Mouse (Mus musculus): ENCODE measurements around the gene Dnase2a. TPM values are rescaled to one million over a fixed set of nuclear protein-coding genes. Genes with fewer than 3 reads are reported as not detected.

Gene Dnase2a
- polyA plus RNA-seq, 1 experiment from 2014 or later: 12.9 TPM

GRCm38 (mm10) chr8:84936041-84936961 lies 27.9 kb downstream of the Dnase2a start:
- no peak for DNase-seq (ENCODE audit: low spot score)

- DNase-seq (ENCODE audit: low spot score): peak; percentile 46
Measured at GRCm38 (mm10) chr8:84936962-84937546, 28.7 kb downstream of the Dnase2a start, which contains the start of gene Mast1. Mast1 (minus strand) TSS chr8:84937359.

GRCm38 (mm10) chr8:84937620-84938485 lies 29.5 kb downstream of the Dnase2a start:
- no peak for DNase-seq (ENCODE audit: low spot score)

GRCm38 (mm10) chr8:84943699-84944098 lies 35.3 kb downstream of the Dnase2a start:
- DNase-seq (ENCODE audit: low spot score): no peak

GRCm38 (mm10) chr8:84944478-84945160 lies 36.3 kb downstream of the Dnase2a start:
- peak; percentile 57 for DNase-seq (ENCODE audit: low spot score)

- DNase-seq (ENCODE audit: low spot score): no peak
Measured at GRCm38 (mm10) chr8:84945235-84945632, 36.9 kb downstream of the Dnase2a start.

GRCm38 (mm10) chr8:84945633-84946527 lies 37.5 kb downstream of the Dnase2a start:
- DNase-seq (ENCODE audit: low spot score): no peak

GRCm38 (mm10) chr8:84946528-84947240 lies 38.3 kb downstream of the Dnase2a start, which contains the start of gene Rtbdn:
Rtbdn (plus strand) TSS chr8:84946991.
- DNase-seq (ENCODE audit: low spot score): no peak

GRCm38 (mm10) chr8:84947241-84947545 lies 38.8 kb downstream of the Dnase2a start:
- DNase-seq (ENCODE audit: low spot score): peak; percentile 60

GRCm38 (mm10) chr8:84949753-84950152 lies 41.4 kb downstream of the Dnase2a start:
- no peak for DNase-seq (ENCODE audit: low spot score)

GRCm38 (mm10) chr8:84952612-84953255 lies 44.4 kb downstream of the Dnase2a start:
- no peak for DNase-seq (ENCODE audit: low spot score)

- DNase-seq (ENCODE audit: low spot score): peak; percentile 75
Measured at GRCm38 (mm10) chr8:84956768-84957167, 48.4 kb downstream of the Dnase2a start.

- DNase-seq (ENCODE audit: low spot score): no peak
Measured at GRCm38 (mm10) chr8:84959811-84960210, 51.5 kb downstream of the Dnase2a start.

GRCm38 (mm10) chr8:84963952-84964351 lies 55.6 kb downstream of the Dnase2a start:
- no peak for DNase-seq (ENCODE audit: low spot score)

GRCm38 (mm10) chr8:84965731-84966291 lies 57.5 kb downstream of the Dnase2a start:
- DNase-seq (ENCODE audit: low spot score): peak; percentile 95

- DNase-seq (ENCODE audit: low spot score): peak; percentile 41
Measured at GRCm38 (mm10) chr8:84966603-84967002, 58.2 kb downstream of the Dnase2a start.

- no peak for DNase-seq (ENCODE audit: low spot score)
Measured at GRCm38 (mm10) chr8:84967532-84968304, 59.4 kb downstream of the Dnase2a start.

GRCm38 (mm10) chr8:84968650-84969049 lies 60.3 kb downstream of the Dnase2a start:
- no peak for DNase-seq (ENCODE audit: low spot score)

Measured in thymus, postnatal 0 days (tissue).